Mouse (Mus musculus) heart, embryonic 10.5 days (tissue): Measurements from ENCODE around the gene Catsper4. TPM values are rescaled to one million over a fixed set of nuclear protein-coding genes. Genes with fewer than 3 reads are reported as not detected.

Source experiments
- polyA plus RNA-seq: library from polyadenylated mRNA; unstranded; fragments of >200 nt; fragmentation: Nextera tagmentation; extraction: Ambion mirVana; gene quantifications from 2 replicates; pipeline ENCODE4 v1.2.1, GENCODE M21; 2016

Catsper4 gene
- polyA plus RNA-seq, 1 experiment from 2014 or later = not detected

Other genes starting within 250 kb of the Catsper4 start
- 34.1 and 39.0 TPM in 2 replicates for gene Dhdds, start 226.5 kb downstream of the Catsper4 start, polyA plus RNA-seq
- gene Lin28a, start 208.5 kb downstream of the Catsper4 start, polyA plus RNA-seq = 4.4 and 12.4 TPM in 2 replicates
- not detected in 2 replicates for gene Zfp683, start 173.5 kb downstream of the Catsper4 start, polyA plus RNA-seq
- 0.78 and 2.7 TPM in 2 replicates for gene Crybg2, start 166.6 kb downstream of the Catsper4 start, polyA plus RNA-seq
- 1.7 and 4.2 TPM in 2 replicates for gene Cd52, start 132.3 kb downstream of the Catsper4 start, polyA plus RNA-seq
- gene Ubxn11, start 124.8 kb downstream of the Catsper4 start, polyA plus RNA-seq = 2.6 and 2.9 TPM in 2 replicates
- gene Sh3bgrl3, start 98.6 kb downstream of the Catsper4 start, polyA plus RNA-seq = 188 and 243 TPM in 2 replicates
- 28.2 and 31.1 TPM in 2 replicates for gene Cep85, start 40.3 kb downstream of the Catsper4 start, polyA plus RNA-seq
- gene Gm7534, start 24.4 kb downstream of the Catsper4 start, polyA plus RNA-seq = not detected in 2 replicates
- 1.2 TPM in 2 replicates for gene Cnksr1, start 11.0 kb upstream of the Catsper4 start, polyA plus RNA-seq
- gene E130218I03Rik, start 16.3 kb upstream of the Catsper4 start, polyA plus RNA-seq = 0.19 and 0.28 TPM in 2 replicates
- 13.3 and 15.3 TPM in 2 replicates for gene Zfp593, start 18.2 kb upstream of the Catsper4 start, polyA plus RNA-seq
- not detected in 2 replicates for gene Gm30191, start 19.6 kb upstream of the Catsper4 start, polyA plus RNA-seq
- gene Grrp1, start 26.7 kb upstream of the Catsper4 start, polyA plus RNA-seq = 6.3 and 8.8 TPM in 2 replicates
- gene Pdik1l, start 60.5 kb upstream of the Catsper4 start, polyA plus RNA-seq = 15.8 and 18.2 TPM in 2 replicates
- 47.5 and 77.0 TPM in 2 replicates for gene Trim63, start 87.7 kb upstream of the Catsper4 start, polyA plus RNA-seq
- gene Slc30a2, start 115.8 kb upstream of the Catsper4 start, polyA plus RNA-seq = 0.09 and 0.36 TPM in 2 replicates
- 1.9 and 2.8 TPM in 2 replicates for gene Extl1, start 156.5 kb upstream of the Catsper4 start, polyA plus RNA-seq
- gene Pafah2, start 168.9 kb upstream of the Catsper4 start, polyA plus RNA-seq = 8.0 and 9.6 TPM in 2 replicates
- gene Stmn1, start 240.9 kb upstream of the Catsper4 start, polyA plus RNA-seq = 838 and 1,170 TPM in 2 replicates